Mouse (Mus musculus): Measurements from ENCODE around the gene Hdac8. TPM values are rescaled to one million over a fixed set of nuclear protein-coding genes. Genes with fewer than 3 reads are reported as not detected.
A peak's percentile ranks its signal among the peaks of the same experiment; 100 is the strongest.

Hdac8 gene
- polyA plus RNA-seq, 1 experiment = 24.8 TPM

- 83% methylated on average over 3 of the region's 3 CpGs for WGBS
- no peak for DNase-seq
- TF ChIP-seq CTCF (IDR thresholded peaks at IDR 0.05; ENCODE audit: borderline replicate concordance, insufficient read depth, low read depth, low read length) = no peak
- TF ChIP-seq POLR2A (IDR thresholded peaks at IDR 0.05; ENCODE audit: borderline replicate concordance, insufficient read depth, low read length) = no peak
- Histone ChIP-seq H3K27me3 (ENCODE audit: control insufficient read depth, insufficient read depth, low read length) (no peaks in the 10 kb centered on the region), H3K4me1 (ENCODE audit: control insufficient read depth, insufficient read depth, low read length) (no peaks in the 10 kb centered on the region), H3K4me3 (replicated peaks; ENCODE audit: insufficient read depth, low read depth, low read length) (no peak overlapping the region), H3K27ac (ENCODE audit: insufficient read depth, low read length) (no peak overlapping the region)
Measured at GRCm38 (mm10) chrX:102284889-102285288, 220.3 kb downstream of the Hdac8 start.

DNA sequence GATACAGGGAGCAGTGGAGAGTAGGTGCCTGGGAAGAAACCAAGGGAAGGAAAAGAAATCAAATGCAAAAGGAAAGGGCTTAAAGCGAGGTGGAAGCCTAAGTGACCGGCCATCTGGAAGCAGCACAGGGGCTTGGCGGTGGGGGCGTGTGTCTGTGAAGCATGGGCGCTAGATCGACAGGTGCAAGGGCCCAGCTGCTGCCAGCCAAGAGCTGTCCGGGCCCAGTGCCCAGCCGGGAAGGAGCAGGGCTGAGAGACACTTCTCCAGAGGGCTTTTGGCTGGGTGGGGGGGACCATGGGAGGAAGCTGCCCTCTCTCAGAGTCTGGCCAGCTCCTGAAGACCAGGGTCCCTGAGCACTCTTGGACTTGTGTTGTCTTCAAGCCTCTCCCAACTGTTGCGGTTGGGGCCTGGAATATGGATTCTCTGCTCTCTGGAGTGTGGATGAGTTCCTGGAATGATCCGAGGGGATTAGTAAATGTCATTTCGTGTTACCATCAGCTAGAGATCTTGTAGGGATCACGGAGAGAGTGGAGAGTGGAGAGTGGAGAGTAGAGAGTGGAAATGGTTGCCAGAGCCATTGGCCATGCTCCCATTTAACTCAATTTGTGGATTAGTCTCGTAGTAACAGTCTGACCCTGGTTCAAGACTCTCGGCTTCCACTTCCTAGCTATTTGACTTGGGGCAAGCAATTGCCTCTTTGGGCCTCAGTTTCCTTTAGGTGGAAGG is 242.4 kb downstream of the Hdac8 start:
- WGBS = 35% methylated on average over 14 of the region's 14 CpGs
- DNase-seq = no peak
- H3K4me3 ChIP-seq (replicated peaks; ENCODE audit: insufficient read depth, low read depth, low read length) = no peak overlapping the region
- no peaks in the 10 kb centered on the region for H3K27me3 ChIP-seq (ENCODE audit: control insufficient read depth, insufficient read depth, low read length)
- no peak overlapping the region for H3K27ac ChIP-seq (ENCODE audit: insufficient read depth, low read length)
- H3K4me1 ChIP-seq (ENCODE audit: control insufficient read depth, insufficient read depth, low read length) = no peaks in the 10 kb centered on the region
- TF ChIP-seq POLR2A (IDR thresholded peaks at IDR 0.05; ENCODE audit: borderline replicate concordance, insufficient read depth, low read length) = no peak
- no peak for TF ChIP-seq CTCF (IDR thresholded peaks at IDR 0.05; ENCODE audit: borderline replicate concordance, insufficient read depth, low read depth, low read length)

GRCm38 (mm10) chrX:102259772-102260171 is 245.4 kb downstream of the Hdac8 start:
- Histone ChIP-seq H3K4me1 (ENCODE audit: control insufficient read depth, insufficient read depth, low read length) (no peaks in the 10 kb centered on the region), H3K27me3 (ENCODE audit: control insufficient read depth, insufficient read depth, low read length) (no peaks in the 10 kb centered on the region), H3K4me3 (replicated peaks; ENCODE audit: insufficient read depth, low read depth, low read length) (no peak overlapping the region), H3K27ac (ENCODE audit: insufficient read depth, low read length) (no peak overlapping the region)
- TF ChIP-seq POLR2A (IDR thresholded peaks at IDR 0.05; ENCODE audit: borderline replicate concordance, insufficient read depth, low read length) = no peak
- TF ChIP-seq CTCF (IDR thresholded peaks at IDR 0.05; ENCODE audit: borderline replicate concordance, insufficient read depth, low read depth, low read length) = no peak
- WGBS = 77% methylated on average over 4 of the region's 4 CpGs
- no peak for DNase-seq

DNA sequence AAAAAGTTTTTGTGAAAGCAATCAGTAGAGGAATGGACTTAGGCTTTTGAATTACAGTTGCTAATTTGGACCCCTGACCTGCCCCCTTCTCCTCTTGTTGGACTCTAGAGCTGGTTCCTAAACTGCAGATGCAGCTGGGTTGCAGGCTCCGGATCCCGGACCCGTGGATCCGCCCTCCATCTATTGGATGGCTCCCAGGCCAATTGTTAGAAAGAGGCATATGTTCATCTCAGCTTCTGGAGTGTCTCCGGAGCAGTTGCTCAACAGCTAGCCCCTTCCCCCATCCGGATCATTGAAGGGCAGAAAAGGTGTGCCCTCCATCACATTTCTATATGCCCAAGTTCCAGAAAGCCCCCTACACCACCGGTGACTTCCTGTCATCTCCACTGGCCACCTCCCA is 251.3 kb downstream of the Hdac8 start:
- DNase-seq = peak; percentile 43 to 51
- Histone ChIP-seq H3K27ac (ENCODE audit: insufficient read depth, low read length) (no peak overlapping the region), H3K4me3 (replicated peaks; ENCODE audit: insufficient read depth, low read depth, low read length) (peak overlapping the region; percentile 46), H3K27me3 (ENCODE audit: control insufficient read depth, insufficient read depth, low read length) (no peaks in the 10 kb centered on the region), H3K4me1 (ENCODE audit: control insufficient read depth, insufficient read depth, low read length) (no peaks in the 10 kb centered on the region)
- TF ChIP-seq CTCF (IDR thresholded peaks at IDR 0.05; ENCODE audit: borderline replicate concordance, insufficient read depth, low read depth, low read length) (no peak), POLR2A (IDR thresholded peaks at IDR 0.05; ENCODE audit: borderline replicate concordance, insufficient read depth, low read length) (no peak)
- 5% methylated on average over 7 of the region's 7 CpGs for WGBS

DNA sequence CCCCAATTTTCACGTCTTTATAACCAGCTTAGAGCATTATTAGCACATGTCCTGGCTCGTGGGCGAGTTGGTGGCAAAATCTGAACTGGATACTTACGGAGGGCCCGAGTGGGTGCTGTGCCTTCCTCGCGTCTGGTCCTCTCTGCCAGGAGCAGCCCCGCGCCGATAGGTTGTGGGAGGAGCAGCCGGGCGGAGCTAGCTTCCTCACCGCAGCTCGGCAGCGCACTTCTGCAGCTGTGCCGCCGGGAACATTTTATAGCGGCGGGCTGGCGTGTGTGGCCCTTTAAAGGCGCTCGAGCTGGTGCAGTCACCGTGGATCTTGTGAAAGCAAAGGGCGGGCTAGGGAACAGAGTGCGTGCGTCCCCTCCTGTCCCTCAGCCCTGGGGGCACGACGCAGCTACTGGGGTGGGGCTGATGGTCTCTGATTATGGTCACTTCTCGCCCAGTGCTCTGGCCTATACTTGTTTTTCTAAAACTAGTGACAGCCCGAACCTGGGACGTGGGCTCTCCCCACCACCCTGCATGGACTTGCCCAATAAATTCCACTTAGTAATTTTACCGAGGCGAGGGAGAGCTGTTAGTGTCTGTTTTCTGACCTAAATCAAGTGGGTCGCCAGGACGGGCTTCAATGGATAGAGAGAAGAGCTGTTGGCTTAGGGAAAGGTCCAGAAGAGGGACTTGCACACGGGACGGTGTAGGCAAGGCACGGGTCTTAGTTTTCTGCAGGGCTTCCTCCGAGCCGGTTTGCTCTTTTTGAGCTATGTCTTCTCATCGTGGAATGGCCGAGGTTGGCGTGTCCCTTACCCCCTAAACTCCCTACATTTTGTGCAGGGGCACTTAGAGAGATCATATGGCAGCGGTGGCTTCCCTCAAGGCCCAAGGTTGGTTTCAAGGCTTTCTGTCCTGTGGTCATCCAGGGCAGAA is 253.0 kb downstream of the Hdac8 start, which contains the start of gene Cited1:
TSS of gene Cited1 (minus strand) at position 245 of the 924 bp plus-strand sequence.
- Histone ChIP-seq H3K4me3 (replicated peaks; ENCODE audit: insufficient read depth, low read depth, low read length) (peak within 1 kb of the TSS; percentile 63), H3K27ac (ENCODE audit: insufficient read depth, low read length) (no peak within 1 kb of the TSS), H3K27me3 (ENCODE audit: control insufficient read depth, insufficient read depth, low read length) (no peaks in the 10 kb centered on the region), H3K4me1 (ENCODE audit: control insufficient read depth, insufficient read depth, low read length) (no peaks in the 10 kb centered on the region)
- TF ChIP-seq CTCF (IDR thresholded peaks at IDR 0.05; ENCODE audit: borderline replicate concordance, insufficient read depth, low read depth, low read length) (no peak), POLR2A (IDR thresholded peaks at IDR 0.05; ENCODE audit: borderline replicate concordance, insufficient read depth, low read length) (no peak)
- 6% methylated on average over 44 of the region's 44 CpGs for WGBS
- peak; percentile 68 to 70 for DNase-seq

GRCm38 (mm10) chrX:102251221-102251936 is 253.8 kb downstream of the Hdac8 start:
- no peak for TF ChIP-seq CTCF (IDR thresholded peaks at IDR 0.05; ENCODE audit: borderline replicate concordance, insufficient read depth, low read depth, low read length)
- no peak for TF ChIP-seq POLR2A (IDR thresholded peaks at IDR 0.05; ENCODE audit: borderline replicate concordance, insufficient read depth, low read length)
- WGBS = 11% methylated on average over 35 of the region's 80 CpGs
- no peaks in the 10 kb centered on the region for H3K4me1 ChIP-seq (ENCODE audit: control insufficient read depth, insufficient read depth, low read length)
- H3K27me3 ChIP-seq (ENCODE audit: control insufficient read depth, insufficient read depth, low read length) = no peaks in the 10 kb centered on the region
- H3K27ac ChIP-seq (ENCODE audit: insufficient read depth, low read length) = no peak overlapping the region
- DNase-seq = no peak
- H3K4me3 ChIP-seq (replicated peaks; ENCODE audit: insufficient read depth, low read depth, low read length) = peak overlapping the region; percentile 63

GRCm38 (mm10) chrX:102250891-102251170 is 254.3 kb downstream of the Hdac8 start:
- no peaks in the 10 kb centered on the region for H3K27me3 ChIP-seq (ENCODE audit: control insufficient read depth, insufficient read depth, low read length)
- 4% methylated on average over 23 of the region's 24 CpGs for WGBS
- H3K4me1 ChIP-seq (ENCODE audit: control insufficient read depth, insufficient read depth, low read length) = no peaks in the 10 kb centered on the region
- peak overlapping the region; percentile 63 for H3K4me3 ChIP-seq (replicated peaks; ENCODE audit: insufficient read depth, low read depth, low read length)
- H3K27ac ChIP-seq (ENCODE audit: insufficient read depth, low read length) = no peak overlapping the region
- no peak for TF ChIP-seq CTCF (IDR thresholded peaks at IDR 0.05; ENCODE audit: borderline replicate concordance, insufficient read depth, low read depth, low read length)
- TF ChIP-seq POLR2A (IDR thresholded peaks at IDR 0.05; ENCODE audit: borderline replicate concordance, insufficient read depth, low read length) = no peak
- peak; percentile 0 to 27 for DNase-seq

Data from cerebellum, adult 2 months (tissue).